Mouse (Mus musculus) urinary bladder, adult 18-20 months (tissue): ENCODE data around the gene Fhod1.

Source experiments
- DNase-seq, 2 experiments: peaks; one replicate each; pipeline ENCODE4 v3.0.0; 2022; ENCODE audit warnings: low spot score in 2 of 2, mixed read lengths in 2 of 2

The Fhod1 gene

GRCm38 (mm10) chr8:105347428-105348221 lies at the start of gene Fhod1:
Gene Fhod1, minus strand, starts transcription at chr8:105347953.
- peak; percentile 84 to 93 for DNase-seq

- DNase-seq = no peak
These were observed 46.2 kb upstream of the Fhod1 start for GRCm38 (mm10) chr8:105393915-105394314.

GRCm38 (mm10) chr8:105393089-105393787 lies 45.5 kb upstream of the Fhod1 start:
- no peak for DNase-seq

GRCm38 (mm10) chr8:105389096-105389495 lies 41.3 kb upstream of the Fhod1 start:
- DNase-seq = no peak

- no peak for DNase-seq
These were observed 39.4 kb upstream of the Fhod1 start for GRCm38 (mm10) chr8:105387151-105387550.

- DNase-seq = no peak
These were observed 36.3 kb upstream of the Fhod1 start for GRCm38 (mm10) chr8:105384070-105384469.

GRCm38 (mm10) chr8:105380308-105380707 lies 32.6 kb upstream of the Fhod1 start:
- DNase-seq = no peak

GRCm38 (mm10) chr8:105378673-105379072 lies 30.9 kb upstream of the Fhod1 start:
- DNase-seq = peak; percentile 30 to 54

GRCm38 (mm10) chr8:105374513-105374966 lies 26.8 kb upstream of the Fhod1 start:
- no peak for DNase-seq

- DNase-seq = no peak
These were observed 25.3 kb upstream of the Fhod1 start, which contains the start of gene Plekhg4 for GRCm38 (mm10) chr8:105373032-105373431. Gene Plekhg4, plus strand, starts transcription at chr8:105373274.

GRCm38 (mm10) chr8:105372473-105372872 lies 24.7 kb upstream of the Fhod1 start:
- DNase-seq = no peak

- DNase-seq = no peak
These were observed 19.4 kb upstream of the Fhod1 start for GRCm38 (mm10) chr8:105367107-105367506.

GRCm38 (mm10) chr8:105361751-105362702 lies 14.3 kb upstream of the Fhod1 start:
- DNase-seq = no peak

- DNase-seq = no peak
These were observed 11.9 kb upstream of the Fhod1 start for GRCm38 (mm10) chr8:105359646-105360045.

- no peak for DNase-seq
These were observed 11.5 kb upstream of the Fhod1 start for GRCm38 (mm10) chr8:105359208-105359607.

GRCm38 (mm10) chr8:105356681-105357080 lies 8.9 kb upstream of the Fhod1 start:
- no peak for DNase-seq

- no peak for DNase-seq
These were observed 7.6 kb upstream of the Fhod1 start for GRCm38 (mm10) chr8:105355179-105356024.

- no peak for DNase-seq
These were observed 6.8 kb upstream of the Fhod1 start for GRCm38 (mm10) chr8:105354549-105354948.

GRCm38 (mm10) chr8:105353583-105354135 lies 5.9 kb upstream of the Fhod1 start:
- DNase-seq = no peak

GRCm38 (mm10) chr8:105350186-105350585 lies 2.4 kb upstream of the Fhod1 start:
- no peak for DNase-seq
